Comparison of ENCODE assay signal across 25 mouse cellular contexts in genomic region chr11:98816706-98817239, GRCm38 (mm10). TPM values are rescaled to one million over a fixed set of nuclear protein-coding genes. Genes with fewer than 3 reads are reported as not detected.
DNase-seq lines count a peak whose midpoint lies in the region; ATAC-seq and TF ChIP-seq lines count a peak whose summit lies in the region.
"Had no signal": no experiment of that assay in that cellular context is flagged by ENCODE, and none has a peak within 500 bp of the region (broad histone marks: within the 10 kb centered on the region; RNA-seq: fewer than 3 reads in every experiment).

No protein-coding gene starts in this region.

- no peak for TF ChIP-seq CTCF in liver, postnatal 0 days (IDR thresholded peaks at IDR 0.05; ENCODE audit: low read depth)
- TF ChIP-seq CTCF in MEL (IDR thresholded peaks at IDR 0.05 in 2 of 3, conservative IDR thresholded peaks at IDR 0.05 in 1 of 3; ENCODE audit: control insufficient read depth in 1 of 3, insufficient read depth in 1 of 3, low read depth in 2 of 3, low read length in 3 of 3, poor library complexity in 1 of 3, severe bottlenecking in 1 of 3): no peak

- WGBS in liver, postnatal 0 days (ENCODE audit: insufficient replicate concordance): 48% methylated on average over 1 of the region's 1 CpGs
- WGBS in liver, embryonic 12.5 days (ENCODE audit: insufficient replicate concordance): 55% methylated on average over 1 of the region's 1 CpGs
- WGBS in midbrain, embryonic 10.5 days: 93% methylated on average over 1 of the region's 1 CpGs

- H3K9ac ChIP-seq in liver, postnatal 0 days (replicated peaks): no peak overlapping the region
- no peak overlapping the region for H3K9ac ChIP-seq in liver, embryonic 12.5 days
- no peak overlapping the region for H3K9ac ChIP-seq in MEL (ENCODE audit: control insufficient read depth, low read depth, low read length, poor library complexity, severe bottlenecking)
- H3K9ac ChIP-seq: embryonic facial prominence, embryonic 15.5 days; forebrain, embryonic 15.5 days; hindbrain, embryonic 14.5 days; limb, embryonic 12.5 days; liver, embryonic 14.5 days; midbrain, embryonic 15.5 days; neural tube, embryonic 13.5 days had no signal

- H3K27me3 ChIP-seq in liver, postnatal 0 days (ENCODE audit: insufficient read depth, low read length): no peaks in the 10 kb centered on the region
- no peaks in the 10 kb centered on the region for H3K27me3 ChIP-seq in liver, embryonic 12.5 days (replicated peaks)
- H3K27me3 ChIP-seq in MEL (ENCODE audit: control insufficient read depth in 1 of 2, insufficient read depth in 2 of 2, low read length in 2 of 2): no peaks in the 10 kb centered on the region
- no peaks in the 10 kb centered on the region for H3K27me3 ChIP-seq in midbrain, embryonic 10.5 days (ENCODE audit: low read depth, poor library complexity, severe bottlenecking)
- H3K27me3 ChIP-seq: embryonic facial prominence, embryonic 15.5 days; forebrain, embryonic 15.5 days; limb, embryonic 12.5 days; megakaryocyte, embryonic 14.5 days; midbrain, embryonic 15.5 days; neural tube, embryonic 13.5 days; Patski had no signal

- peaks cover 82% of the 10 kb centered on the region for H3K36me3 ChIP-seq in liver, postnatal 0 days (replicated peaks; ENCODE audit: insufficient read depth, low read length)
- H3K36me3 ChIP-seq in liver, embryonic 12.5 days: peaks cover 99% of the 10 kb centered on the region
- peaks cover 36 to 49% of the 10 kb centered on the region in 2 experiments for H3K36me3 ChIP-seq in MEL (ENCODE audit: control insufficient read depth in 1 of 2, insufficient read depth in 2 of 2, low read length in 2 of 2)
- peaks cover 99% of the 10 kb centered on the region for H3K36me3 ChIP-seq in midbrain, embryonic 10.5 days

- no peak for TF ChIP-seq EP300 in liver, postnatal 0 days (IDR thresholded peaks at IDR 0.05; ENCODE audit: low read depth)
- TF ChIP-seq EP300 in MEL (IDR thresholded peaks at IDR 0.05; ENCODE audit: low read depth in 1 of 2, low read length in 2 of 2): peak in 1 of 2 experiments; percentile 59; a peak in 2 of 4 replicates

- no peak for DNase-seq in liver, postnatal 0 days
- DNase-seq in MEL (ENCODE audit: low read depth, low spot score): peak; percentile 81
- DNase-seq in cerebellum, postnatal 36 days: no peak
- no peak for DNase-seq in midbrain, embryonic 10.5 days (ENCODE audit: low spot score)
- no peak for DNase-seq in layer of hippocampus, adult 9-11 months
- DNase-seq: adrenal gland, adult 2 months; cerebellum, adult 18-20 months; cerebellum, postnatal 14 days; gastrocnemius, postnatal 10 days; kidney, adult 2 months; right cerebral cortex, postnatal 4 days had no signal

- H3K4me1 ChIP-seq in liver, postnatal 0 days (ENCODE audit: insufficient read depth): no peaks in the 10 kb centered on the region
- peaks cover 20% of the 10 kb centered on the region for H3K4me1 ChIP-seq in liver, embryonic 12.5 days
- peaks cover 5 to 10% of the 10 kb centered on the region in 2 experiments for H3K4me1 ChIP-seq in MEL (ENCODE audit: control insufficient read depth in 1 of 2, insufficient read depth in 2 of 2, low read length in 2 of 2)
- no peaks in the 10 kb centered on the region for H3K4me1 ChIP-seq in midbrain, embryonic 10.5 days
- H3K4me1 ChIP-seq: embryonic facial prominence, embryonic 15.5 days; limb, embryonic 12.5 days had no signal

- no peak for ATAC-seq in liver, postnatal 0 days
- no peak for ATAC-seq in liver, embryonic 12.5 days
- ATAC-seq in granulocyte monocyte progenitor cell, adult 5-6 weeks (replicated peaks; ENCODE audit: poor library complexity, severe bottlenecking): peak; percentile 99
- ATAC-seq in neutrophil, adult 5-6 weeks (ENCODE audit: extremely low read depth, insufficient number of reproducible peaks, low FRiP score, poor library complexity, severe bottlenecking): peak; percentile 84
- ATAC-seq: forebrain, embryonic 15.5 days; midbrain, embryonic 15.5 days; Patski had no signal

- H3K4me2 ChIP-seq in liver, postnatal 0 days (ENCODE audit: low read depth, low read length): no peak overlapping the region
- H3K4me2 ChIP-seq in liver, embryonic 12.5 days: no peak overlapping the region
- H3K4me2 ChIP-seq: embryonic facial prominence, embryonic 15.5 days; forebrain, embryonic 15.5 days; hindbrain, embryonic 14.5 days; limb, embryonic 12.5 days; midbrain, embryonic 15.5 days; neural tube, embryonic 13.5 days had no signal

- H3K9me3 ChIP-seq in liver, postnatal 0 days (ENCODE audit: low read length): no peaks in the 10 kb centered on the region
- H3K9me3 ChIP-seq in liver, embryonic 12.5 days (replicated peaks): no peaks in the 10 kb centered on the region
- H3K9me3 ChIP-seq in MEL (replicated peaks; ENCODE audit: insufficient read depth, low read length): no peaks in the 10 kb centered on the region
- H3K9me3 ChIP-seq in midbrain, embryonic 10.5 days (replicated peaks): no peaks in the 10 kb centered on the region
- H3K9me3 ChIP-seq: embryonic facial prominence, embryonic 15.5 days; forebrain, embryonic 15.5 days; limb, embryonic 12.5 days; megakaryocyte, embryonic 14.5 days; midbrain, embryonic 15.5 days; neural tube, embryonic 13.5 days had no signal

- peak overlapping the region; percentile 57 for H3K27ac ChIP-seq in liver, postnatal 0 days (ENCODE audit: low read depth)
- no peak overlapping the region for H3K27ac ChIP-seq in liver, embryonic 12.5 days
- H3K27ac ChIP-seq in MEL (ENCODE audit: control insufficient read depth, low read depth, low read length): peak overlapping the region; percentile 15; the same call in 1 of the 2 replicates
- H3K27ac ChIP-seq in midbrain, embryonic 10.5 days (replicated peaks): no peak overlapping the region
- H3K27ac ChIP-seq: embryonic facial prominence, embryonic 15.5 days; forebrain, embryonic 15.5 days; hindbrain, embryonic 14.5 days; kidney, postnatal 0 days; limb, embryonic 12.5 days; liver, embryonic 14.5 days; midbrain, embryonic 15.5 days; neural tube, embryonic 13.5 days had no signal

- no peak for TF ChIP-seq RAD21 in MEL (IDR thresholded peaks at IDR 0.05; ENCODE audit: low read depth, low read length)

- H3K79me2 ChIP-seq in MEL (ENCODE audit: control insufficient read depth, insufficient read depth, low read length, poor library complexity): peaks cover 35% of the 10 kb centered on the region

- no peak overlapping the region for H3K4me3 ChIP-seq in liver, postnatal 0 days (ENCODE audit: low read depth, low read length)
- no peak overlapping the region for H3K4me3 ChIP-seq in liver, embryonic 12.5 days
- H3K4me3 ChIP-seq in MEL (ENCODE audit: control insufficient read depth in 1 of 2, insufficient read depth in 1 of 2, low read depth in 2 of 2, low read length in 2 of 2): no peak overlapping the region
- H3K4me3 ChIP-seq in midbrain, embryonic 10.5 days: no peak overlapping the region
- H3K4me3 ChIP-seq: embryonic facial prominence, embryonic 15.5 days; forebrain, embryonic 15.5 days; limb, embryonic 12.5 days; megakaryocyte, embryonic 14.5 days; midbrain, embryonic 15.5 days; myocyte; neural tube, embryonic 13.5 days had no signal

- TF ChIP-seq POLR2A in MEL (IDR thresholded peaks at IDR 0.05; ENCODE audit: control insufficient read depth in 1 of 2, insufficient read depth in 1 of 2, low read depth in 1 of 2, low read length in 2 of 2, poor library complexity in 1 of 2): no peak

RNA-seq across cellular contexts. Expression of gene Casc3, which starts 12.1 kb away (rescaled TPM):
- 6.7 and 7.0 TPM in 2 replicates for polyA plus RNA-seq in liver, postnatal 0 days (2015; fragmentation: Nextera tagmentation; extraction: Ambion mirVana)
- 26.4 and 29.7 TPM in 2 replicates for polyA plus RNA-seq in liver, embryonic 12.5 days (2016; fragmentation: Nextera tagmentation; extraction: Ambion mirVana)
- total RNA-seq in MEL (2012; rRNA removed): 18.2 and 20.9 TPM in 2 replicates
- polyA plus RNA-seq in MEL (2012; ENCODE audit: insufficient read depth in 1 of 2, insufficient read length in 2 of 2, low read depth in 1 of 2, low replicate concordance in 2 of 2, missing spikeins in 1 of 2): 10 to 100 TPM; 58.6 to 61.0 TPM
- 46.1 and 46.7 TPM in 2 replicates for total RNA-seq in granulocyte monocyte progenitor cell, adult 5-6 weeks (2014; fragmentation: Nextera tagmentation)
- 13.6 and 31.8 TPM in 2 replicates for total RNA-seq in granulocyte monocyte progenitor cell, adult 5-6 weeks (2017)
- total RNA-seq in neutrophil, adult 5-6 weeks (2017): 58.7 and 64.0 TPM in 2 replicates
- polyA plus RNA-seq in midbrain, embryonic 10.5 days (2016; fragmentation: Nextera tagmentation; extraction: Ambion mirVana): 49.0 and 55.7 TPM in 2 replicates

RNA-seq across cellular contexts. Expression of gene Rapgefl1, which starts 19.8 kb away (rescaled TPM):
- polyA plus RNA-seq in liver, postnatal 0 days (2015; fragmentation: Nextera tagmentation; extraction: Ambion mirVana): 0.11 and 0.21 TPM in 2 replicates
- polyA plus RNA-seq in liver, embryonic 12.5 days (2016; fragmentation: Nextera tagmentation; extraction: Ambion mirVana): 0.21 and 0.24 TPM in 2 replicates
- 0.46 and 0.58 TPM in 2 replicates for total RNA-seq in MEL (2012; rRNA removed)
- 1 to 10 TPM in 1 of 2 experiments, not detected in 1; 1.4 TPM for polyA plus RNA-seq in MEL (2012; ENCODE audit: insufficient read depth in 1 of 2, insufficient read length in 2 of 2, low read depth in 1 of 2, low replicate concordance in 2 of 2, missing spikeins in 1 of 2)
- total RNA-seq in granulocyte monocyte progenitor cell, adult 5-6 weeks (2014; fragmentation: Nextera tagmentation): 2.0 TPM in 1 of 2 replicates, not detected in the other
- 0.30 TPM in 1 of 2 replicates, not detected in the other for total RNA-seq in granulocyte monocyte progenitor cell, adult 5-6 weeks (2017)
- 0.58 and 0.61 TPM in 2 replicates for total RNA-seq in neutrophil, adult 5-6 weeks (2017)
- polyA plus RNA-seq in midbrain, embryonic 10.5 days (2016; fragmentation: Nextera tagmentation; extraction: Ambion mirVana): 1.3 TPM in 2 replicates

RNA-seq across cellular contexts. Expression of gene Msl1, which starts 21.5 kb away (rescaled TPM):
- polyA plus RNA-seq in liver, postnatal 0 days (2015; fragmentation: Nextera tagmentation; extraction: Ambion mirVana): 5.4 and 6.5 TPM in 2 replicates
- polyA plus RNA-seq in liver, embryonic 12.5 days (2016; fragmentation: Nextera tagmentation; extraction: Ambion mirVana): 11.5 and 11.7 TPM in 2 replicates
- 35.0 and 37.1 TPM in 2 replicates for total RNA-seq in MEL (2012; rRNA removed)
- polyA plus RNA-seq in MEL (2012; ENCODE audit: insufficient read depth in 1 of 2, insufficient read length in 2 of 2, low read depth in 1 of 2, low replicate concordance in 2 of 2, missing spikeins in 1 of 2): 10 to 100 TPM in 1 of 2 experiments, not detected in 1; 49.4 TPM
- total RNA-seq in granulocyte monocyte progenitor cell, adult 5-6 weeks (2014; fragmentation: Nextera tagmentation): 72.7 and 75.0 TPM in 2 replicates
- 59.8 and 70.1 TPM in 2 replicates for total RNA-seq in granulocyte monocyte progenitor cell, adult 5-6 weeks (2017)
- 191 TPM in 2 replicates for total RNA-seq in neutrophil, adult 5-6 weeks (2017)
- 22.9 and 24.3 TPM in 2 replicates for polyA plus RNA-seq in midbrain, embryonic 10.5 days (2016; fragmentation: Nextera tagmentation; extraction: Ambion mirVana)

RNA-seq across cellular contexts. Expression of gene Nr1d1, which starts 41.6 kb away (rescaled TPM):
- 2.0 and 4.2 TPM in 2 replicates for polyA plus RNA-seq in liver, postnatal 0 days (2015; fragmentation: Nextera tagmentation; extraction: Ambion mirVana)
- 1.3 and 1.4 TPM in 2 replicates for polyA plus RNA-seq in liver, embryonic 12.5 days (2016; fragmentation: Nextera tagmentation; extraction: Ambion mirVana)
- 1.9 and 2.0 TPM in 2 replicates for total RNA-seq in MEL (2012; rRNA removed)
- 1 to 10 TPM in 1 of 2 experiments, not detected in 1; 5.6 TPM for polyA plus RNA-seq in MEL (2012; ENCODE audit: insufficient read depth in 1 of 2, insufficient read length in 2 of 2, low read depth in 1 of 2, low replicate concordance in 2 of 2, missing spikeins in 1 of 2)
- 2.3 and 2.8 TPM in 2 replicates for total RNA-seq in granulocyte monocyte progenitor cell, adult 5-6 weeks (2014; fragmentation: Nextera tagmentation)
- 1.2 TPM in 1 of 2 replicates, not detected in the other for total RNA-seq in granulocyte monocyte progenitor cell, adult 5-6 weeks (2017)
- 0.47 and 1.8 TPM in 2 replicates for total RNA-seq in neutrophil, adult 5-6 weeks (2017)
- polyA plus RNA-seq in midbrain, embryonic 10.5 days (2016; fragmentation: Nextera tagmentation; extraction: Ambion mirVana): 1.4 TPM in 2 replicates

RNA-seq across cellular contexts. Expression of gene Wipf2, which starts 46.7 kb away (rescaled TPM):
- 1.2 TPM in 2 replicates for polyA plus RNA-seq in liver, postnatal 0 days (2015; fragmentation: Nextera tagmentation; extraction: Ambion mirVana)
- 2.0 and 2.2 TPM in 2 replicates for polyA plus RNA-seq in liver, embryonic 12.5 days (2016; fragmentation: Nextera tagmentation; extraction: Ambion mirVana)
- 2.9 and 3.2 TPM in 2 replicates for total RNA-seq in MEL (2012; rRNA removed)
- 1 to 10 TPM in 1 of 2 experiments, not detected in 1; 7.1 TPM for polyA plus RNA-seq in MEL (2012; ENCODE audit: insufficient read depth in 1 of 2, insufficient read length in 2 of 2, low read depth in 1 of 2, low replicate concordance in 2 of 2, missing spikeins in 1 of 2)
- total RNA-seq in granulocyte monocyte progenitor cell, adult 5-6 weeks (2014; fragmentation: Nextera tagmentation): 8.6 and 11.4 TPM in 2 replicates
- total RNA-seq in granulocyte monocyte progenitor cell, adult 5-6 weeks (2017): 2.7 and 2.8 TPM in 2 replicates
- total RNA-seq in neutrophil, adult 5-6 weeks (2017): 13.4 and 16.2 TPM in 2 replicates
- 3.7 and 3.9 TPM in 2 replicates for polyA plus RNA-seq in midbrain, embryonic 10.5 days (2016; fragmentation: Nextera tagmentation; extraction: Ambion mirVana)

Comparison
In these comparisons a context has a peak if more than half of its experiments do, and no peak if none do; other contexts are left out.
1. H3K27ac ChIP-seq: peak in liver, postnatal 0 days (single experiment) and MEL (single experiment); none in liver, embryonic 12.5 days (single experiment) and midbrain, embryonic 10.5 days (single experiment).
2. ATAC-seq: peak in granulocyte monocyte progenitor cell, adult 5-6 weeks (single experiment) and neutrophil, adult 5-6 weeks (single experiment); none in liver, postnatal 0 days (single experiment) and liver, embryonic 12.5 days (single experiment).